Mouse (Mus musculus) inflammation-experienced regulatory T-cells, adult 16 weeks (primary cell): ENCODE results near the gene Vmn2r84. TPM values are rescaled to one million over a fixed set of nuclear protein-coding genes. Genes with fewer than 3 reads are reported as not detected.

Experiments used
- polyA plus RNA-seq: library from polyadenylated mRNA; unstranded; fragments of 100-300 nt; shearing (Covaris generic); gene quantifications from one replicate; pipeline ENCODE4 v1.2.1, GENCODE M21; 2017

Gene Vmn2r84
- 2.0 TPM for polyA plus RNA-seq

GRCm38 (mm10) chr10:130394232-130394631 lies at the start of gene Vmn2r84:
Gene Vmn2r84 (minus strand): TSS chr10:130394332.

DNA sequence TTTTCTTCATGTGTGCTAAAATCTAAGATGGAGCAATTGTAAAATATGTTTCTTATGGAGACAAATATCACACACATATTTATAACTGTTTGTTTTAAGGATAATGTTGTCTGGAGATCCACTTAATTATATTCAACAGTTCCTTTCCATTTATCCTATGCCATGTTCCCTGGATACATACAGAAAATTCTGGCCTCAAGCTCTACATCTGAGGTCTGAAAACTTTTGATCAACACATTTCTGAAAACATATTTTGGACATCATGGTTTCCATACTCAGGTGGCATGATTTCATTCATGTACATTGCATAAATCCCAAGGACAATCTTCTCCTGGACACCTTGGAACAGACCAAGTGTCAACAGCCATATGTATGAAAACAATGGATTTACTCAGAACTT lies 35.5 kb upstream of the Vmn2r84 start, which contains the start of gene Vmn2r85:
Gene Vmn2r85, minus strand, starts transcription at position 101 of the 400 bp plus-strand sequence.

Other genes starting within 250 kb of the Vmn2r84 start
- not detected for gene Olfr825, start 227.6 kb downstream of the Vmn2r84 start, polyA plus RNA-seq
- gene Olfr826, start 210.1 kb downstream of the Vmn2r84 start, polyA plus RNA-seq: not detected
- gene Olfr827, start 179.9 kb downstream of the Vmn2r84 start, polyA plus RNA-seq: not detected
- 0.09 TPM for gene Neurod4, start 114.1 kb downstream of the Vmn2r84 start, polyA plus RNA-seq
- gene Tespa1, start 71.5 kb downstream of the Vmn2r84 start, polyA plus RNA-seq: 254 TPM
- not detected for gene Vmn2r85, start 35.4 kb upstream of the Vmn2r84 start, polyA plus RNA-seq
- gene Vmn2r86, start 61.7 kb upstream of the Vmn2r84 start, polyA plus RNA-seq: not detected
- not detected for gene Vmn2r87, start 103.1 kb upstream of the Vmn2r84 start, polyA plus RNA-seq